Mouse (Mus musculus) naive thymus-derived CD4-positive, alpha-beta T cell, adult 2 months (primary cell): Measurements from ENCODE around the gene Btbd8.

ENCODE experiments used
- DNase-seq: peaks from one replicate; pipeline ENCODE4 v3.0.0-alpha.2; 2011; ENCODE audit warnings: low read depth

Gene Btbd8

DNA sequence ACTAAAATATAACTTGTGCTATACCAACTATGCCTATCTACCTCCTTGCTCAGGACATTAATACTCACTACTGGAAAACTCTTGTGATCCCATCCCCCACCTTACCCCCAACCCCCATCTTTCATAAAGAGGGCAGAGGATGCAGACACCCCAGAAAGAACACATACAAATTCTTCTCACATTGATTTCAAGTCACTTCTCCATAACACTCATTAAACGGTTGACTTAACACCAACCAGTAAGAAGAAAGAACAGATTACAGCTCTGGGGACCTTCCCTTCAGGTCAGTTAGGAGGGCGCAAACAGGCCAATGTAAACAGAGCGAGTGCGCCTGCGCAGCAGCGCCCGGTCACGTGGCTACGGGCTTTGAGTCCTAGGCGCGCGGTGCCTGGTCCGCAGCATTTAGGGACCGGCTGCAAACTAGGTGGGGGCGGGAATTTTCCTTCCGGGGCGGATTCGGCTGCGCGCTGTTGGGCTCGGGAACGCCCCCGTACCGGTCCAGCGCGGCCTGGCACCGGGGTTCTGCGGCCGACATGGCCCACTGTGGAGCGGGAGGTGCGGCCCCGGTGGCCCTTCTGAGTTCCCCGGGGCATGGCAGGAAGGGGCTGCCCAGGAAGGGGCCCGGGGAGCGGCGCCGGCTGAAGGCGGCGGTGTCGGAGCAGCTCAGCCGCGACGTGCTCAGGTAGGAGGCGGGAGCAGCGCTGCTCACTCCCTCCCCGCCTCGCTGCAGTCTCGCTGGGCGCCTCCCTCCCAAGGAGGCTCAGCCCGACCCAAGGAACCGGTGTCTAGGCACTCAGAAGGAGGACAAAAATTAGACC is at the start of gene Btbd8:
Gene Btbd8, plus strand, starts transcription at position 534 of the 818 bp plus-strand sequence.
- DNase-seq: peak; percentile 98

DNA sequence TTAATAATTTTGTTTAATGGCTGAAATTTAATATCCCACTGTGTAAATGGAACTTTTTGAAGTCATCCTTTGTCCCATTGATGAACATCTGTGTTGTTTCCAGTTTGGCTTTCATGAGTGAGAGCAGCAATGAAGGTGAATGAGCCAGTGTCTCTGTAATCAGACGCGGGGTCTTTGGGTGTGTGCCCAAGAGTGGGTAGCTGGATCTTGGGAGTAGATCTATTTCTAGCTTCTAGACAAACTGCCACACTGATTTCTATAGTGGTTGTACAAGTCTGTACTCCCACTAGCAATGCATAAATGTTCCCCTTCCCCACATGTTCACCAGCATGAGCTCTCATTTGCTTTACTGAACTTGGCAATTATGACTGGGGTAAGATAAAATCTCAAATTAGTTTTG is 48.4 kb upstream of the Btbd8 start:
- DNase-seq: no peak

DNA sequence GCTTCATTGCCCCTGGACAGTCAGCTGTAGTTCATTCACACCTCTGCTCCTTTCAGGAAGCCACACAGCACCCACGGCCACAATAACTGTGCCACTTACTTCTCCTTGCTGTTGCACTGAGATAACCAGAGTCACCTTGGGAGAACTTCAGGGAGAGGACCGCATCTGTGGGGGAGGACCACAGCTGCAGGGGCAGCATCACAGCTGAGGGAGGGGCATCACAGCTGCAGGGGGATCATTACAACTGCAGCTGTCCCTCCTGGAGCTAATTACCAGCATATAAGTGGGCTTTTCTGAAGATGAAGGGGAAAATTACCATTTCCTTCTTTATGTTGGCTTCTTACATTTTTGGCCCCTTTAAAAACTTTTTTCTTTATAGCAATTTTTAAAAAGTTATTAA is 43.4 kb upstream of the Btbd8 start:
- DNase-seq: no peak

DNA sequence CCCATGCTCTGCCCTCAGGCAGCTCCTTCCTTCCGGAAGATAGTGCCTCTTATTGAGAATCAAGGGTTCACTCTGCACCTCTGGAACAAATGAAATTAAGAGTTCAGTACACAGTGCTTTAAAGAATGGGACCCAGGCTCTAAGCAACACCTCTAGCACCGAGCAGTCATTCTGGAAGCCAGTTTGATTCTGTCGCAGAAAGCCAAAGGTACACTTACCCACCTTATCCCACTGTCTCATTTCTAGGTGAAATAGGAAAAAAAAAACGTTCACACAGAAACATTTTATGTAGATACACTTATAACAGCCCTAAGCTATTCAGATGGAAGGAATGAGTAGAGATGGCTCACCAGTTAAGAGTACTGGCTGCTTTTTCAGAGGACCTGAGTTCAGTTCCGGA is 35.4 kb upstream of the Btbd8 start, which contains the start of gene Ephx4:
Gene Ephx4, plus strand, starts transcription at position 301 of the 400 bp plus-strand sequence.
- DNase-seq: peak; percentile 28

DNA sequence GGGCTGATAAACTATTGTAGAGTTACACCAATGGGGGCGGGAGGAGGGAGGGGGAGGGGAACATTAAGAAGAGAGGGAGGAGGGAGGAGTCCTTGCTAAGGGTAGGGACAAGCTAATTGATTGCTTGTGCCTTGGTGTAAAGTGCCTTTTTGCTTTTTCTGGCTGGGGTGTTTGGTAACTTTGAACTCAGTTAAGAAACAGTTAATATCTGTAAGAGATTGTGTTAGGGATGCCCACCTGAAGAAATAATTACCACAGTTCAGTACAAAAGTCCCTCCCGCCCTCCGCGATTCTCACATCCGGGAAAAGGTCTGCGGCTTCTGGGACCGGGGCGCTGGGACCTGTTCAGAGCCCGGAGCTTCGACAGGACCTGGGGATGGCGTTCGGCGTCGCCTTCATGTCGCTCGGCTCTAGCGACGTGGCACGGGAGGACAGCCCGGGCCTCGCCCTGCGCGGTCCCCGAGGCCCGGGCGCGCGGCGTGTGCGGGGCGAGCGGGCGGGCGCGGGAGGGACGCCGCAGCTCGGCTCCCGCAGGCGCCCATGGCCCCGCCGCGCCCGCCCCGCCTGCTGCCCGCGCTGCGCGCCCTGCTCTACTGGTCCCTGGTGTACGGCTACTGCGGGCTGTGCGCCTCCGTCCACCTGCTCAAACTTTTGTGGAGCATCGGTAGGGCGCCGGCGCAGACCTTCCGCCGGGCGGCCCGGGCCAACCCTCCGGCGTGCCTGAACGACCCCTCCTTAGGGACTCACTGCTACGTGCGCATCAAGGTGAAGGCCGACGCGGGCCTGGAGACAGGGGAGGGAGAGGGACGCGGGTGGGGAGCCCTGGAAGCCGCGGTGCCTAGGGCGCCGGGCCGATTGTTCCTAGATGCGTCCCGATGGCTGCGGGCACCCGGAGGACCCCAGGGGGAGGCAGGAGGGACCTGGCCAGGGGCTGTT is 34.5 kb upstream of the Btbd8 start:
- peak; percentile 53 for DNase-seq

DNA sequence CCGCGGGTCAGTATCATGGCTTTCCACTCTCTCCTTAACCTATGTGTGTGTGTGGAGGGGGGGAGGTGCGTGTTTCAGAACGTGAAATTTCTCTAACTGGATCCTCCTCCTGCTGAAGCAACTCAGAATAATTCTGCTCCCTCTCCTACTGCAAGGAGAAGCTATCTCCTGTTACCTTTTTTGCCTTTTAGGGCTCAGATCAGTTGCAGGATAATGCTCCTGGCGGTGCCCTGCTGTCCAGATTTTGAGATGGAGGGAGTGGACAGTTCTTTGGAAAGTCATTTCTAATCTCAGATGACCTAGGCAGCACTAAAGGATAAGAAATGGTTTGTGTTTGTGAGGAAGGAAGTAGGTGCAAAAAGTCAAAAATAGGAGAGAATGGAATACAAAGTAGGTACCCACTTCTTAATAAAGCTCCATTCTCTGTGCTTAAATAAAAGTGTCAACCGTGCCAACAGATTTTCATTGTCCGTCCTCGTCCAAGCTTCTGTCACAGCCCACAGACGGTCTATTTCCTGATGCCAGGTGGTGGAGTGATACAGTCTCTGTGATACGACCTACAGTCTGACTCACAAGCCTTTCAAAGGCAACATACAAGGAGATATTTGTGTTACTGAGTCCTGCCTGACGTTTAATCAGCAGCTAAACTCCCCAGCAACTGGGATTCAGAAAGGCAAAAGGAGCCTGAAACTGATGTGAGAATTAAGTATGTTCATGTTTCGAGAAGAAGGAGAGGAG is 33.7 kb upstream of the Btbd8 start:
- DNase-seq: peak; percentile 35

DNA sequence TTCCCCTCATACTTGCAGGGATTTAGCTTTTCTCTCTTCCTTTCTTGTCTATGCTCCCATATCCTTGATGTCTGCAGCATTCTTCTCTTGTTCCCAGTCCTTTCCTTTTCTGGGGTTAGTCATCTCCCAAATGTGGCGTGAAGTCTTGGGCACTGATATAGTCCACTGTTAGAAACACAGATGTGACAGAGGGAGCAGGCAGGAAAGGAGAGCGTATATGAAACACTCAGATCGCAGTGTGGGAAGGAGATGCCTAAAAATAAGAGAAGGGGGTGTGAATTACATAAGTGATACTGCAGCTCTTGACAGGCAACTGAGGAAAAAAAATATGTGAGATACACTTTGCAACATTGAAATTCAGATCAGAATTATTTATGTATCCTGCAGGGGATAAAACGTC is 32.4 kb upstream of the Btbd8 start:
- DNase-seq: no peak

DNA sequence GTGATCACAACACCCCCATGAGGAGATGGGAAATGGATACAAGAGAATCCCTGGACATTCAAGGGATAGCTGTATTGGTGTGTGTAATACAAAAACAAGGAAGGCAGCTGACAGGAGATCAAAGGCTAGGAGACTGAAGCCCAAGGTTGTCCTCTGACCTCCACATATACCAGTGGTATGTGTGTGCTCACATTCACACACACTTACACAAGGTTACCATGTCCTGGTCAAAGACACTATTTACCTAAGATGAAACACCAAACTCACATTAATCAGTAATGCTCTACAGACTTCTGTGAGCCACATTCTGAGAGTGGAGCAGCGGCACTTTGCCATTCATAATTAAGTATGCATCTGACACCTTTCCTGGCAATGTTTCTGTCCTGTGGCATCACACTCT is 27.5 kb upstream of the Btbd8 start:
- DNase-seq: no peak

DNA sequence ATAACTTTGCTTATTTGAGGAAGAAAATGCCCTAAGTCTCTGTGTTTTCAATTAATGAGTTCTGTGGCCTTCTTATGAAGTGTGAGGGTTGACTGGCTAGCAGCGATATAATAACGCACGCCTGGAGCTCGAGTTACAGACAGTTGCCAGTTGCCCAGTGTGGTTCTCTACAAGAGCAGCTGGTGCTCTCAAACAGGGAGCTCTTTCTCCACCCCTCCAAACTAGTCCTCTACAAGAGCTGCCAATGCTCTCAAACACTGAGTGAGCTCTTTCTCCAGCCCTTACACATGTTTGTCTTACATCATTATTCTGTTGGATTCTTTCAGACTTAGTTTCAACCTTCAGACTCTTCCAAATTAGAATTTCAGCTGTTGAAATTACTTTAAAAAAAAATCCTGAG is 26.5 kb upstream of the Btbd8 start:
- DNase-seq: no peak

DNA sequence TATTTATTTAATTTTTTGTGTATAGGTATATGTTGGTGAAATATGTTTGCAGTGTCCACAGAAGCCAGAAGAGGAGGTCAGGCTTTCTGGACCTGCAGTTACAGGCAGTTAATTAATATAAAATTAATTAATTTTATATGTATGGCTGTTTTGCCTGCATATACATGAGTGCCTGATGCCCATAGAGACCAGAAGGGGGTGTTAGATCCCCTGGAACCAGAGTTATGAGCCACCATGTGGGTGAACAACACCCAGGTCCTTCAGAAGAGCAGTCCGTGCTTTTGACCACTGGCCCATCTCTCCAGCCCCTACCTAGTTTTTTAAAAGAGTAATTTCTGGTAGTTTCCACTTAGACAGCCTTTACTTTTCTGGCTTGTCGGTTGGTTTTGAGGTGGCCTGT is 25.5 kb upstream of the Btbd8 start:
- DNase-seq: no peak

DNA sequence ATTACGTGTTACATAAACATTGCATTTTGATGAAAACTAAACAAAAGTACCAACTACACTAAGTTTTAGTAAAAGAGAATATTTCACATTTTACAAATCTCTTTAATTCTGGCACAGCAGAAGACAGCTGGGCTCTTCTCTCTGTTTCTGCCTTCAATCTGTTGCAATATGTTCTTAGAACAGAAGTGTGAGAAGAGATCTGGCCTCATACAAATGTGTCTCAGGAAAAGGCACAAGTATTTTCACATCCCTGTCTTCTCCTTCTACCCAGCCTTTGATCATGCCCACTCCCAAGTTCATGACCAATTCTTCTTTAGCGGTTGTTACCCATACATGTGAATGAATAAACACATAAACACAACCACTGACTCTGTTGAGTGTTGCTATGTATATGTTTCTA is 22.7 kb upstream of the Btbd8 start:
- no peak for DNase-seq

DNA sequence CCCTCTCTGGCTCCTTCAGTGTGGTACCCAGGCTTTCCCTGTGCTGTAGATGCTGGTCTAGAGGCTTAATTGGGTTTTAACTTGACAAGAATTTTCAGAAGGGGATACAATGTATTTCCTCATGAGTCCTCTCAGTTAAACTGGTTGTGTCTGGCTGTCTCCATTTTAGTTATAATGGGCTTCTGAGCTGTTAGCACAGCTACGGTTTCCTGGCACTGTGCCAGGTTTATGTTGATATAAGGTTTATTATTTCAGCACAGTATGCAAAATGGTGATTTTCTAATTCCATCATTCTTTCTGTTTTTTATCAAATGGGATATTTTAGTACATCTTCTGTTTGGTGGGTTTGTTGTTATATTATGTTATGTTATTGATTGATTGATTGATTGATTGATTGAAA is 16.1 kb upstream of the Btbd8 start:
- no peak for DNase-seq

DNA sequence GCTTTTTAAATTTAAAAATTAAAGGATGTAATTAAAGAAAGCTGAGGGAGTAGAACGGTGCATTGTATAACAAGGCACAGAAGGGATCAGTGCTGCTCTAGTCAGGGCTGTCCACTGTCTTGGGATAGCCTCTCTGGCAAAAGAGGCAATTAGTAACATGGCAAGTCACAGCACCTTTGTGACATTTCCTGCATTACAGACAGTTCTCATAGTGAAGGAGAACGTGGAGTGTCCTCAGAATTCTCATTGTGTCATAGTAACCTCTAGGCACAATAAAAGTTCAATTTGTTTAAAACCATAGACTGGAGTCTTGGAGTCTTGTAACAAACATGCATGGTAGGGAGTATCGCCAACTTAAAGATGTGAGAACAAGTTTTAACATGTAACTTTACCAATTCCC is 6.5 kb upstream of the Btbd8 start, which contains the start of gene Lpcat2b:
Gene Lpcat2b, plus strand, starts transcription at position 301 of the 400 bp plus-strand sequence.
- DNase-seq: no peak

DNA sequence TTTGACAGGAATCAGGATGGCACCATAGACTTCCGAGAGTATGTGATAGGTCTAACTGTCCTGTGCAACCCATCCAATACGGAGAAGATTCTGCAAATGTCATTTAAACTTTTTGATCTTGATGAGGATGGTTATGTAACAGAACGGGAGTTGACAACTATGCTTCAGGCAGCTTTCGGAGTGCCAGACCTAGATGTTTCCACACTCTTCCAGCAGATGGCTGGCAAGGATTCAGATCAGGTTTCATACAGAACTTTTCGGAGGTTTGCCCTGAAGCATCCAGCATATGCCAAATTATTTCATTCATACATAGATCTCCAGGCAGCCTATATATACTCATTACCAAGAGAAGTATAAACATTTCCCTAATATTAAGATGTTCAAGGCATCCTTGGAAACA is 3.8 kb upstream of the Btbd8 start:
- no peak for DNase-seq

DNA sequence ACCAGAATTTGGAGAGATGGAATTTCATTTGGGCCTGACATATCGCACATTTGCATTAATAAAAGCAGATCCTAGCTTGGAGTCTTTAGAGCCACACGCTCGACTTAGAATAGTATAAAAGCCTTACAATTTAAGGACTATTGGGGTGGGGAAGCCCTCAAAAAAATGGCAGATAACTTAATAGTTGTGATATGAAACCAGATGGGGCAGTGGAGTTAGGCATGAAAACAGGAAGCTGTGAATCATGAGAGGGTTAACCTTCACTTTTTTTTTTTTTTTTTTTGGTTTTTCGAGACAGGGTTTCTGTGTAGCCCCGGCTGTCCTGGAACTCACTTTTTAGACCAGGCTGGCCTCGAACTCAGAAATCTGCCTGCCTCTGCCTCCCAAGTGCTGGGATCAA is 1.6 kb upstream of the Btbd8 start:
- no peak for DNase-seq

DNA sequence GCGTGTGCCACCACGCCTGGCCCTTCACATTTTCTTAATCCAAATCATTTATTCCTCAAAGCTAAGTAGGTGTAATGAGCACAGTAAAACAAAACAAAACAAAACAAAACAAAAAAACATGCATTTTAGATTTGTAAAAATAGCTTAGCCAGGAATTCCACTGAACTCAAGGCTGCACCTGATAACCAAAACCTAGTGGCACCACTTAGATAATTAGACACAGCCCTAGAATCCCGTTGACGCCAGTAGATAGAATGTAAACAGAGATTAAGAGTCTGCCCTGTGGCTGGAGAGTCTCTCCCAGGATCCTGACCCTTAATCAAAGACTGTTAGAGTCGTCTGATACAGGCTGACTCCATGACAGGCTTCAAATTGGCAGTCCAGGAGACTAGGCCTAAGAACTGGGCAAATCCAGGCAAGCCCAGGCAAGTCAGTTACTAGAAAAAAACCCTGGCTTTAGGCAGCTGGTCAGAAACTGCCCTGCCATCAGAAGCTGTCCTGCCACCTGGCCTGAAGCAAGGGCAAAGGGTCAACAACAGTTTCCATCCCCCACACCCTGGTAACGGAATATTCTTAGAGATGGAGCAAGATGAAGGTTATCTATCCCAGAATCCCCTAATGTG is 1.1 kb upstream of the Btbd8 start:
- DNase-seq: peak; percentile 25

DNA sequence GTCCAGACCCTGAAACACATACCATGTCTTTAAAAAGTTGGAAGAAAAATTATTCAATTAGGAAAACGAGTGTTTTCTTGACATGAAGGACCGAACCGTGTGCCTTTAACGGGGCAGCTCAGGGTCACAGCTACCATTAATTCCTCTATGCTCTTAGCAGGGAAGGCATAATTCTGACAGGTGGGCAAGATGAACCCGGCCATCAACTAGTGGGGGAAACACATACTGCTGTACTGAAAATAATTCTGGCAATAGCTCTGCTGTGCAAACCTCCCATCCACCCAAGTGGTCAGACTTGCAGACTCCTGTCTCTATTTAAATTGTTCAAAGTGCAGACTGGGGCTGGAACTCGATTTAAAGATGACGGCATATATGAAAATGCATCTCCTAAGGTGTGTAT is 556 bp downstream of the Btbd8 start:
- DNase-seq: no peak

DNA sequence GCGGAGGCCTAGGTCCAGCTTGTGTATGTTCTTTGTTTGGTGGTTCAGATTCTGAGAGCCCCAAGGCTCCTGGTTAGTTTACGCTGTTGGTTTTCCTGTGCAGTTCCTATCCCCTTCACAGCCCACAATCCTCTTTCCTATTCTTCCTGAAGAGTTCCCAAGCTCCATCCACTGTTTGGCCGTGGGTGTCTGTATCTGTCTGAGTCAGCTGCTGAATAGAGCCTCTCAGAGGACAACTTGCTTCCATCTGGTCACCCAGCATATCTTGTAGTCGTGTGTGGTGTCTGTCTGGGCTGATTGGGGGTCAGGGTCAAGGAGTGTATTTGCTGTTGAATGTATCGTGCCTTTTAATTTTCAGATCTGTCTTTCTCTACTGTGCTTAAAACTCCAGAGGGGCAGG is 4.1 kb downstream of the Btbd8 start:
- no peak for DNase-seq

DNA sequence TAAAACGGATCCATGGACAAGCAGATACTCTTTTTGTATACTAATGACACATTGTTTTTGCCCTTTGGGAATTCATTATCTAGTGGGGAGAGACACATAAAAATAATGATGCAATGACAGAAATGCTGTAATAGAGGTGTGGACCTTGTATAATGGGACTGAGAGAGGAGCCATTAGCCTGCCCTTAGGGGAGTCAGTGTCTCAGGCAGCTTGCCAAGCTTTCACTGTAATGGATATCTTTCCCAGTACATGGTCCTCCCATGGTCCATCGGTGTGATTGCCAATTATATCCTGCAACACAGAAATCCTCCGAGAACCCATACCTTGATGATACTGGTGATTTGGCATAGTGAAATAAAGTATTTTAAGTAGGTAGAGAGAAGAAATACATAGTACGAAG is 6.5 kb downstream of the Btbd8 start:
- no peak for DNase-seq

DNA sequence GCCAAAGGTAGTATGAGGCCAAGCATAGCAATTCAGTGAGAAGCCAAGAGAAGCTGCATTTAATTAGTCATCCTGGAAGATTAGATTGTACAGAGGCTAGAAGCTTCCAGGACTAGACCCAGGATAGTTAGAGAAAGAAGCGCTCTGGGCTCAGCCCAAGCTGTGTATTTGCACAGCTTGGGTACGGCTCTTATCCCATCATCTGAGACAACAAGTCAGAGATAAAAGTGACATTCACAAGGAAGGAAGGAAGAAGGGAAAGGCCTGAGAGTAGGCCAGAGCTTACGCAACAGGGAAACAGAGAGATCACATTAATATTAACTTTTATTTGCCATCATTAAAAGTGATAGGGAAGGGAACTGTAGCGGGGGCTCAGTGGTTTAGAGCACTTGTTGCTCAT is 10.2 kb downstream of the Btbd8 start:
- no peak for DNase-seq

DNA sequence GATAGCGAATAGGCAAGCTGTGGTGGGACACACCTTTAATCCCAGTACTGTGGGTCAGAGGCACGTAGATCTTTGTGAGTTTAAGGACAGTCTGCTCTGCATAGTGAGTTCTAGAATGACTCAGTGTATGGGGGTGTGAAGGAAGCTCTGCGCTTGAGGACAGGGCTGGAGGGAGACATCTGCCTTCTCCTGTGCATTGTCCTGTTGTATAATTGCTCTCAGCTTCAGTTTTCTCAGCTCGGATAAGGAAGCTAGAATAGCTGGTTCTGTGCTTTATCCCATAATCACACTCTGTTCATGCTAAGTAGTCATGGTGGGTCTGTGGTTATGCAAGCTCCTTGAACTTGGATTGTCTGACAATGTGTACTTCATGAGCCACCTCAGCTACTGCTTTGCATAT is 11.0 kb downstream of the Btbd8 start:
- no peak for DNase-seq

DNA sequence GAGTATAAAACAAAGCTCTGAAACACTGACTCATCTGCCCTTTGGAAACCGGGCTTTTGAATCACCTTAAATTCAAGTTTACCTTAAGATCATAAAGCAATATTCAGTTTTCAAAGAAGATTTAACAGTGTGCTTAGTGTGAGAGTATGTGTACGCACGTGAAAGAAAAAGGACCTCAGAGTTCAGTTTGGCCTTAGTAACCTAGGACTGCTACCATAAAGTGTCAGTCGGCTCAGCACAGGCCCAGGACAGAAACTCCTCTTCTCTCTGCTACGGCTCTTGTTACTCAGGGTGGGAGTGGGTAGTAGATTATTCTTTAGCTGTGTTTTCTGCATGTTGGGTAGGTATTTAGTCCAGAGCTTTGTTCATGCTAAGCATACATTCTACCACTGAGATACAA is 11.8 kb downstream of the Btbd8 start:
- no peak for DNase-seq
